Mouse (Mus musculus) stomach, embryonic 16.5 days (tissue): ENCODE data around the gene Cfap298. TPM values are rescaled to one million over a fixed set of nuclear protein-coding genes. Genes with fewer than 3 reads are reported as not detected.

ENCODE experiments used
- ATAC-seq: fragments of 200-750 bp; cut with Nextera tagmentation; 2 replicates; pipeline ENCODE4 v1.8.0; 2017; ENCODE audit warnings: moderate number of reproducible peaks, moderate TSS enrichment; ENCODE audit not compliant: insufficient read depth, low FRiP score
- H3K27ac ChIP-seq: fragments of 300-500 bp; sonication (generic); 2 replicates; pipeline ENCODE4 v1.5.1; 2014; ENCODE audit warnings: low read length
- H3K27me3 ChIP-seq: fragments of 300-500 bp; sonication (generic); 2 replicates; pipeline ENCODE4 v1.6.1; 2014; ENCODE audit warnings: low read length, control low read depth, mixed read lengths; ENCODE audit not compliant: control insufficient read depth, insufficient read depth
- H3K36me3 ChIP-seq: fragments of 300-500 bp; sonication (generic); 2 replicates; pipeline ENCODE4 v1.6.1; 2014; ENCODE audit warnings: low read length; ENCODE audit not compliant: control insufficient read depth, insufficient read depth
- H3K4me1 ChIP-seq: fragments of 300-500 bp; sonication (generic); 2 replicates; pipeline ENCODE4 v1.6.1; 2014; ENCODE audit warnings: low read length, control low read depth, mixed read lengths; ENCODE audit not compliant: control insufficient read depth, insufficient read depth
- H3K4me2 ChIP-seq: fragments of 300-500 bp; sonication (generic); 2 replicates; pipeline ENCODE4 v1.6.1; 2014; ENCODE audit warnings: low read depth, low read length, mixed read lengths
- H3K4me3 ChIP-seq: fragments of 300-500 bp; sonication (generic); replicated peaks from 2 replicates; pipeline ENCODE4 v1.5.1; 2014; ENCODE audit warnings: mild to moderate bottlenecking, low read length
- H3K9ac ChIP-seq: fragments of 300-500 bp; sonication (generic); 2 replicates; pipeline ENCODE4 v1.6.1; 2014; ENCODE audit warnings: low read length
- H3K9me3 ChIP-seq: fragments of 300-500 bp; sonication (generic); replicated peaks from 2 replicates; pipeline ENCODE4 v1.6.1; 2016; ENCODE audit warnings: low read length, control low read depth; ENCODE audit not compliant: control insufficient read depth
- WGBS: fragments of 180-500 bp; shearing (Covaris S2); extraction: QIAGEN DNeasy Blood & Tissue Kit; methylation state at CpG from one replicate; pipeline ENCODE4 v1.1.7; 2014; 5-methylcytosine and 5-hydroxymethylcytosine counted together
- microRNA-seq: library from miRNA; unstranded; fragments of <30 nt; microRNA quantifications from one replicate; pipeline ENCODE4, GENCODE M21; 2016
- polyA plus RNA-seq: library from polyadenylated mRNA; unstranded; fragments of >200 nt; fragmentation: Nextera tagmentation; extraction: Ambion mirVana; gene quantifications from 2 replicates; pipeline ENCODE4 v1.2.1, GENCODE M21; 2015

Gene Cfap298
- polyA plus RNA-seq, 1 experiment from 2014 or later, result 35.1 TPM

GRCm38 (mm10) chr16:90878135-90878860 lies 56.6 kb downstream of the Cfap298 start:
- no peak for ATAC-seq
- Histone ChIP-seq H3K4me2 (no peak overlapping the region), H3K9me3 (no peaks in the 10 kb centered on the region), H3K9ac (no peak overlapping the region), H3K27me3 (no peaks in the 10 kb centered on the region), H3K27ac (no peak overlapping the region), H3K4me3 (no peak overlapping the region), H3K4me1 (peaks cover 3% of the 10 kb centered on the region; the same call in 1 of the 2 replicates), H3K36me3 (no peaks in the 10 kb centered on the region)
- 81% methylated on average over 3 of the region's 3 CpGs for WGBS

Small RNA genes lying within 50 kb of the gene (microRNA-seq; reads per million reads assigned to microRNA genes)
- gene Gm22933, result not detected

Other genes with a start within 250 kb of the Cfap298 start
- 50.4 and 52.1 TPM in 2 replicates for gene Mis18a, start 207.7 kb downstream of the Cfap298 start, polyA plus RNA-seq
- gene Mrap, start 196.9 kb downstream of the Cfap298 start, polyA plus RNA-seq, result 0.85 and 2.5 TPM in 2 replicates
- gene Urb1, start 124.7 kb downstream of the Cfap298 start, polyA plus RNA-seq, result 7.8 and 8.1 TPM in 2 replicates
- 2.2 and 2.6 TPM in 2 replicates for gene Eva1c, start 108.4 kb downstream of the Cfap298 start, polyA plus RNA-seq
- gene Synj1, start 76.2 kb upstream of the Cfap298 start, polyA plus RNA-seq, result 9.7 and 14.6 TPM in 2 replicates
- 43.3 and 46.5 TPM in 2 replicates for gene Paxbp1, start 109.4 kb upstream of the Cfap298 start, polyA plus RNA-seq
- gene 4932438H23Rik, start 160.0 kb upstream of the Cfap298 start, polyA plus RNA-seq, result 0.13 and 0.27 TPM in 2 replicates